Mouse (Mus musculus): ENCODE data around the gene Iglon5.
A peak's percentile ranks its signal among the peaks of the same experiment; 100 is the strongest.

GRCm38 (mm10) chr7:43495343-43496021 lies 5.6 kb upstream of the Iglon5 start:
- TF ChIP-seq CTCF (IDR thresholded peaks at IDR 0.05; ENCODE audit: insufficient read depth, low read depth, low read length) (peak; percentile 95), POLR2A (IDR thresholded peaks at IDR 0.05; ENCODE audit: insufficient read depth, low read depth, low read length) (no peak)
